Mouse (Mus musculus) megakaryocyte, embryonic 14.5 days (primary cell): ENCODE results near the gene Nemp1.

Source experiments
- FLI1 ChIP-seq: IDR thresholded peaks from 2 replicates; pipeline ENCODE4 v1.6.1; 2012; ENCODE audit warnings: low read length, inconsistent platforms, mixed read lengths
- GATA1 ChIP-seq: IDR thresholded peaks from 3 replicates; pipeline ENCODE4 v1.6.1; 2012; ENCODE audit warnings: mixed read lengths, low read length, inconsistent platforms, borderline replicate concordance

DNA sequence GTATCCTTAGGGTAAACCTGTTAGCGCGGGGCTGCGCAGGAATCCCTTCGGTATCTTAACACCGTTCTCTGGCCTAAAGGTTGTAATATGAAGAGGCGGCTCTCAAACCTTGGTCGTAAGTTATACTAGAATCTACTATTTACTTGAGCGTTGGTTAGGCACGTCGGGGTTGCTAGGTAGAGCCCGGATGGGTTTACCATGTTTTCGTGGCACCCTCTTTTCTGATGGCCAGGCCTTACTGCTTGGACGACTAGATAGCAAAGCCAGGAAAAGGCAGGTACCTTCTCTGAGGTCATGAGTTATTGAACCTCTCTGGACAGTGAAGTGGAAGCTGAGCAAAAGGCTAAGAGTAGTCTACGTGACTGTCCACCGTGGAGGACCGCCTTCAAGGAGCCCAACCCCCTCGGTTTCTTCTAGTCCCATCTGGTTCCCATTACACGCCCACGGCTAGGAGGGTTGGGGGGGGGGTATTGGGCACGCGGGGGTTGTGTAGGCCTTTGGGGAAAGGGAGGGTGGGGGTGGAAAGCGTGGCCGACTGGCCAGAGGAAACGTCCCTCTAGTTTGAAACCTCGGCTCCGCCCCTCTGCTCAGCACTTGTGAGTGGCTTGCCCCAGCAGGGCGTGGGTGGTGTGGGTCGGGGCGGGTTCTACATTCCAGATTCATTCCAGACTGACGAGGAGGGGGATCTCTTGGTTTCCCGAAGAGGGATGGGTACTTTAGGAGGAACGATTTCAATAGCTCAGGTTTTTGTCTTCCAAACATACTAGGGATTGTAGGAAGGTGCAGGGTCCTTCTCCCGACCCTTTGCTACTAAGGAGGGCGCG is 780 bp downstream of the Nemp1 start:
- TF ChIP-seq FLI1 (no peak), GATA1 (no peak)
